Mouse (Mus musculus): ENCODE measurements around the gene Pigm.

Pigm gene

GRCm38 (mm10) chr1:172352453-172352852, 23.9 kb upstream of the Pigm start:
- DNase-seq: no peak

GRCm38 (mm10) chr1:172355336-172355735, 21.0 kb upstream of the Pigm start:
- no peak for DNase-seq

- peak; percentile 83 to 86 for DNase-seq
Measured at GRCm38 (mm10) chr1:172357550-172357949, 18.8 kb upstream of the Pigm start.

- DNase-seq: no peak
Measured at GRCm38 (mm10) chr1:172358341-172358740, 18.0 kb upstream of the Pigm start.

GRCm38 (mm10) chr1:172364684-172365083, 11.7 kb upstream of the Pigm start:
- peak; percentile 47 to 66 for DNase-seq

- DNase-seq: peak in 1 of 2 experiments; percentile 65
Measured at GRCm38 (mm10) chr1:172368768-172369418, 7.5 kb upstream of the Pigm start.

- DNase-seq: no peak
Measured at GRCm38 (mm10) chr1:172376758-172377458, 562 bp downstream of the Pigm start.

GRCm38 (mm10) chr1:172380066-172380465, 3.7 kb downstream of the Pigm start:
- DNase-seq: no peak

- no peak for DNase-seq
Measured at GRCm38 (mm10) chr1:172382090-172382489, 5.7 kb downstream of the Pigm start.

GRCm38 (mm10) chr1:172387246-172387645, 10.9 kb downstream of the Pigm start:
- no peak for DNase-seq

- DNase-seq: no peak
Measured at GRCm38 (mm10) chr1:172390769-172391168, 14.4 kb downstream of the Pigm start.

- DNase-seq: peak; percentile 28 to 50
Measured at GRCm38 (mm10) chr1:172391807-172392581, 15.6 kb downstream of the Pigm start.

- DNase-seq: no peak
Measured at GRCm38 (mm10) chr1:172392643-172393170, 16.4 kb downstream of the Pigm start.

GRCm38 (mm10) chr1:172393739-172394138, 17.4 kb downstream of the Pigm start:
- no peak for DNase-seq

- DNase-seq: no peak
Measured at GRCm38 (mm10) chr1:172396996-172397752, 20.8 kb downstream of the Pigm start.

- no peak for DNase-seq
Measured at GRCm38 (mm10) chr1:172406077-172406706, 29.8 kb downstream of the Pigm start.

- peak in 1 of 2 experiments; percentile 18 for DNase-seq
Measured at GRCm38 (mm10) chr1:172408996-172409395, 32.6 kb downstream of the Pigm start.

- no peak for DNase-seq
Measured at GRCm38 (mm10) chr1:172409431-172409830, 33.1 kb downstream of the Pigm start.

GRCm38 (mm10) chr1:172410806-172411205, 34.5 kb downstream of the Pigm start:
- DNase-seq: peak; percentile 40 to 71

- DNase-seq: peak; percentile 69 to 84
Measured at GRCm38 (mm10) chr1:172412204-172412603, 35.9 kb downstream of the Pigm start.

- no peak for DNase-seq
Measured at GRCm38 (mm10) chr1:172413491-172414230, 37.3 kb downstream of the Pigm start.
